Mouse (Mus musculus): ENCODE measurements at regions not wholly inside any gene's neighbourhood (a gene's known extent, or its start where the extent isn't known, plus 50 kb on each side); places are given as distances from the start of the nearest gene placed in this dataset.
A peak's percentile ranks its signal among the peaks of the same experiment; 100 is the strongest.

DNA sequence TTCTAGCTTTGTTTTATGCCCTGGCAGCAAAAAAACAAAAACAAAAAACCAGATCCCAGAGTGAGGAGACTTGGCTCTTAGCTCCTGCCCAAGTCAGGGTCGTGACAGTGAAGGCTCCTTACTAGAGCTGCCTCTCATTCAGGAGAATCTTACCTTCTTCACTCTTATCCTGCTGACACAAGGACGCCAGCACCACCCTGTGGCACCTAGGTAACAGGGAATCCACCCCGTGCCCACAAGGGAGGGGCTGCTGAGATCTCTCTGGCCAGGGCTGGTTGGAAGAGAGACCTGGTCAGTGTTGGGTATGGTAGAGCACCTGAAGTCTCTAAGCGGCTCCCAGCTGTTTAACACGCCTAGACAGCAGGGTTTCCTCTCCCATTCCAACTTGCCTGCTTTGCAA lies 139.3 kb downstream of the Cyp26a1 start:
- TF ChIP-seq CTCF (IDR thresholded peaks at IDR 0.05; ENCODE audit: low read depth) (peak; percentile 27; the same call in 1 of the 2 replicates), EP300 (IDR thresholded peaks at IDR 0.05; ENCODE audit: low read depth) (no peak)
